Mouse (Mus musculus) ES-E14 (cell line): ENCODE measurements around the gene Afg1l. TPM values are rescaled to one million over a fixed set of nuclear protein-coding genes. Genes with fewer than 3 reads are reported as not detected.
A peak's percentile ranks its signal among the peaks of the same experiment; 100 is the strongest.

ENCODE experiments used
- DNase-seq: peaks from one replicate; pipeline ENCODE4 v3.0.0-alpha.2; 2013; ENCODE audit warnings: low read depth, low spot score
- H3K27ac ChIP-seq: 2 replicates; pipeline ENCODE4 v1.5.1; 2012; ENCODE audit warnings: low read depth, mild to moderate bottlenecking, low read length, moderate library complexity, mixed read lengths; ENCODE audit not compliant: poor library complexity, insufficient read depth, severe bottlenecking
- H3K36me3 ChIP-seq: 2 replicates; pipeline ENCODE4 v1.6.1; 2012; ENCODE audit warnings: mild to moderate bottlenecking, low read length, moderate library complexity, mixed read lengths; ENCODE audit not compliant: control insufficient read depth, poor library complexity, insufficient read depth, severe bottlenecking
- H3K4me1 ChIP-seq, 2 experiments: fragments of 150-350 bp in 1 of 2; sonication (generic) in 1 of 2; 2 replicates each; pipeline ENCODE4 v1.6.1; 2012; ENCODE audit warnings: low read length in 2 of 2, mild to moderate bottlenecking in 1 of 2, mixed read lengths in 1 of 2; ENCODE audit not compliant: control insufficient read depth in 2 of 2, insufficient read depth in 2 of 2, poor library complexity in 1 of 2
- H3K4me3 ChIP-seq, 2 experiments: fragments of 150-350 bp in 1 of 2; sonication (generic) in 1 of 2; 2 replicates each; pipeline ENCODE4 v1.5.1; 2012; ENCODE audit warnings: low read length in 2 of 2, low read depth in 1 of 2, mild to moderate bottlenecking in 1 of 2, mixed read lengths in 1 of 2; ENCODE audit not compliant: insufficient read depth in 1 of 2, poor library complexity in 1 of 2, severe bottlenecking in 1 of 2
- H3K9ac ChIP-seq: 2 replicates; pipeline ENCODE4 v1.6.1; 2012; ENCODE audit warnings: low read depth, mild to moderate bottlenecking, low read length, mixed read lengths; ENCODE audit not compliant: poor library complexity, insufficient read depth, severe bottlenecking
- H3K9me3 ChIP-seq: fragments of 150-350 bp; sonication (generic); 2 replicates; pipeline ENCODE4 v1.6.1; 2012; ENCODE audit warnings: low read depth, mild to moderate bottlenecking, low read length; ENCODE audit not compliant: control insufficient read depth, insufficient read depth
- CHD2 ChIP-seq: IDR thresholded peaks from 2 replicates; pipeline ENCODE4 v1.6.1; 2014; ENCODE audit warnings: mild to moderate bottlenecking, low read depth, low read length, inconsistent platforms
- HCFC1 ChIP-seq: IDR thresholded peaks from 2 replicates; pipeline ENCODE4 v1.6.1; 2012; ENCODE audit warnings: low read length, inconsistent platforms, borderline replicate concordance; ENCODE audit not compliant: insufficient read depth
- MAFK ChIP-seq: IDR thresholded peaks from 2 replicates; pipeline ENCODE4 v1.6.1; 2014; ENCODE audit warnings: mild to moderate bottlenecking, low read depth, low read length, inconsistent platforms; ENCODE audit not compliant: insufficient read depth
- ZC3H11A ChIP-seq: IDR thresholded peaks from 2 replicates; pipeline ENCODE4 v1.6.1; 2012; ENCODE audit warnings: low read depth, mild to moderate bottlenecking, inconsistent platforms, low read length, borderline replicate concordance
- ZNF384 ChIP-seq: IDR thresholded peaks from 2 replicates; pipeline ENCODE4 v1.6.1; 2012; ENCODE audit warnings: low read depth, low read length, inconsistent platforms
- in situ Hi-C, 2 experiments: fragments of 600-800 bp; cut with MboI; formaldehyde crosslinking; loops; one replicate each; pipeline ENCODE4 v1.15.1; 2025; ENCODE audit warnings: low sequenced_read_pairs in 2 of 2, inconsistent platforms in 1 of 2; ENCODE audit not compliant: unreplicated experiment in 2 of 2
- total RNA-seq: library from RNA; depleted of rRNA; stranded (reverse); fragments of 300-350 nt; gene quantifications from 2 replicates; pipeline ENCODE4 v1.2.3, GENCODE M21; 2012

The Afg1l gene
- total RNA-seq, 1 experiment = 7.7 TPM

DNA sequence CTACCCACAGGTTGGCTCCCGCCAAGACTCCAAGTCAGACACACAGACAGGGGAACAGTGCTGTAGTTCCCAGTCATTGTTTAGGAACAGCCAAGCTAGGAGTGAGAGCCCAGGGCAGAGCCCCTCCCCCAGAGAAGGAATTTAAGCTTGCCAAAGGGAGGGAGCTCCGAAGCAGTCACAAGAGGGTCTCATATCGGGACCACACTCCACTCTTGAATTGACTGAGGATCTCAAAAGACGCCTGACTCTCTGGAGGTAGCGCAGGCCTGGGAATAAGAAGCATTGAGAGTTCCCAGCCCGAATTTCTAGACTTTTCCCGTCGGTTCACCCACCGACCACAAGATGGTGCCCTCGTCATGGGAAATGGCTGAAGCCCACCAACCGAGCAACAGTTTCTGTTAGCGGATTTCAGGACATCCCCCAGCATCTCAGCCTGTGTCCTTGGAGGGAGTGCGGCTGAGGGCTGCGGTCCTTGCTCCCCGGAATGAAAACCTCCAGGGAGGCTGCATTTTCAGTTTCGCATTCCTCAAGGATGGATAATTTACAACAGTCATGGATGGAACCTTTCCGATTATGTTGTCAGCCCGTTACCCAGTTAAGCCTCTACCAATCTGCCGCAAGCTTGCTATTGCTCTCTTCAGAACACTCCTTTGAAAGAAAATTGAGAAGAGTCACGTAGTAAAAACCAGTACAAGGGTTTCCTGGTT is 170.2 kb downstream of the Afg1l start:
- DNase-seq = peak; percentile 76
- in situ Hi-C loops = loop anchor here (10.0 to 25.0 kb wide), 3 partner anchors 277 to 429 kb away; partner anchors contain the start of genes Nr2e1 (in 1 of the 2) and Ostm1 (in 1 of the 2)
- peaks cover under 1% of the 10 kb centered on the region; the same call in 1 of the 2 replicates for H3K36me3 ChIP-seq
- no peaks in the 10 kb centered on the region for H3K9me3 ChIP-seq
- no peak overlapping the region; the same call in 1 of the 2 replicates for H3K9ac ChIP-seq
- H3K27ac ChIP-seq = no peak overlapping the region
- H3K4me1 ChIP-seq = no peaks in the 10 kb centered on the region
- H3K4me3 ChIP-seq = peak overlapping the region in 1 of 2 experiments; percentile 23; a peak in 1 of 4 replicates
- TF ChIP-seq ZC3H11A (peak; percentile 97), MAFK (peak; percentile 66; the same call in 1 of the 2 replicates), HCFC1 (no peak), ZNF384 (no peak), CHD2 (no peak)

DNA sequence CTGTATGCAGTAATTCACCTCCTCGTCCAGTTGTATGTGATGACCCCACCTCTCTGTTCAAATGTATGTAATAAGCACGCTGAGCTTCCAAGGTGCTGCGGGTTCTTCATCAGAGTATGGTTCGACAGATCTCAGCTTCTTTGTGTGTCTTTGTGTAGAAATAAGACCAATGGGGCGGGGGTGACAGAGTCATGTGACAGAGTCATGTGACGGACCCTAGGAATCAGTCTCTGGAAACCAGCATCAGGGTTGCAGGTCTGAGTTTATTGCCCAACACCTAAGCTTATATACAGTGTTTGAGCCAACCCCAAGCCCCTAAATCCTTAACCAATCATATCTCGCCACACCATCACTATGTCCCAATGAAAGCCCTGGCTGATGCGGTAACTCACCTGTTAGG is 171.9 kb downstream of the Afg1l start:
- Histone ChIP-seq H3K9me3 (no peaks in the 10 kb centered on the region), H3K36me3 (no peaks in the 10 kb centered on the region), H3K9ac (no peak overlapping the region), H3K4me3 (no peak overlapping the region), H3K27ac (no peak overlapping the region), H3K4me1 (no peaks in the 10 kb centered on the region)
- DNase-seq = no peak
- in situ Hi-C loops = loop anchor here (10.0 to 25.0 kb wide), 3 partner anchors 278 to 431 kb away; partner anchors contain the start of genes Nr2e1 (in 1 of the 2) and Ostm1 (in 1 of the 2)
- TF ChIP-seq MAFK = no peak

DNA sequence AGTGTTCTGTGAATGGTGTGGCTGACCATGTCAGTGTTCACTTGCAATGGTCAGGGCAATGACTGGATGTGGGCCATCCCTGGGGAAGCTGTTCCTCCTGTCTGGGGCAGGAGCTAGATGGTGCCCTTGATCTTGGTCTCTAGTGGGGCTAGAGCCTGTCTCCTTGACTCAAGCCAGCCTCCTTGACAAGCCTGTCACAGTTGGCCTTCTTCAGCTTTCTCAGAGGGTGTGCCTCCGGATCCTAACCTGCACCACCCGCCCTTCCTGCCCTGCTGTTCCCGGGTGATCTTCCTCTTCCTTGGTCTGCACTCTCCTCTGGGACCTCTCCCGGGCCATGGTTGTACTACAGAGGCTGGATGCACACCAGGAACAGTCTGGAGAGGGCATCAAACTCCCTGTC is 177.6 kb downstream of the Afg1l start:
- Histone ChIP-seq H3K4me1 (no peaks in the 10 kb centered on the region), H3K4me3 (no peak overlapping the region), H3K9ac (no peak overlapping the region), H3K36me3 (no peaks in the 10 kb centered on the region), H3K9me3 (no peaks in the 10 kb centered on the region), H3K27ac (no peak overlapping the region)
- no peak for DNase-seq
- no peak for TF ChIP-seq MAFK
- no peak for TF ChIP-seq ZC3H11A
- no peak for TF ChIP-seq HCFC1
- no peak for TF ChIP-seq ZNF384
- no peak for TF ChIP-seq CHD2
- in situ Hi-C loops = loop anchor here (10.0 to 25.0 kb wide), 3 partner anchors 284 to 436 kb away; partner anchors contain the start of genes Nr2e1 (in 1 of the 2) and Ostm1 (in 1 of the 2)

DNA sequence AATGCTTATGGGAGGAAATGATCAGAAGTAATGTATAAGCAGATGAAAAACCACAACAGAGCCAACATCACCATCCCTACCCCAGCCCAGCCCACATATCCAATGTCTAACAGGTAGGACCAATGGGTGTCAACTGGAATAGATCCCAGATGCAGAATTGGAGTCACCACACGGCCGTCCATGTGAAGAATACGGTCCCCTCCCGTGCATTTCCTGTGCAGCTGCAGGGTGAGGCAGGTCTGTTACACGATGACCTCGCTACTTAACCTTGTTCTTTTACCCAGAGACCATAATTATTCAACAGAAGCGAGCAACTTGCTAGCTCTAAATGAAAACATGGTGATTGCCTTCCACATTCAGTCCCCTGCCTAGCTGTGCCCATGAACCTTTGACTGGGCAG is 178.4 kb downstream of the Afg1l start:
- Histone ChIP-seq H3K9ac (no peak overlapping the region), H3K9me3 (no peaks in the 10 kb centered on the region), H3K36me3 (no peaks in the 10 kb centered on the region), H3K27ac (no peak overlapping the region), H3K4me1 (no peaks in the 10 kb centered on the region), H3K4me3 (no peak overlapping the region)
- in situ Hi-C loops = loop anchor here (5.0 to 25.0 kb wide), 6 partner anchors 285 to 465 kb away; partner anchors contain the start of genes Nr2e1 (in 1 of the 2) and Ostm1 (in 1 of the 2)
- DNase-seq = no peak
- TF ChIP-seq HCFC1 (no peak), MAFK (no peak), CHD2 (no peak), ZC3H11A (no peak), ZNF384 (no peak)
